Mouse (Mus musculus) liver, postnatal 0 days (tissue): ENCODE results near the gene Mtrex.

ENCODE experiments used
- CTCF ChIP-seq: sonication (generic); IDR thresholded peaks from 2 replicates; pipeline ENCODE4 v1.5.1; 2016; ENCODE audit warnings: antibody characterized with exemption, low read depth
- EP300 ChIP-seq: IDR thresholded peaks from 2 replicates; pipeline ENCODE4 v1.6.1; 2016; ENCODE audit warnings: antibody characterized with exemption, low read depth, mild to moderate bottlenecking

- no peak; the same call in 1 of the 2 replicates for TF ChIP-seq CTCF
- TF ChIP-seq EP300 = no peak
Observed at GRCm38 (mm10) chr13:112854402-112854801, 72.8 kb downstream of the Mtrex start.
